Mouse (Mus musculus): ENCODE data around the gene Dnajb9. TPM values are rescaled to one million over a fixed set of nuclear protein-coding genes. Genes with fewer than 3 reads are reported as not detected.
A peak's percentile ranks its signal among the peaks of the same experiment; 100 is the strongest.
"Not testable (repeated sequence)": the region's sequence is repeated elsewhere in the genome, so short reads cannot be mapped to it uniquely, and the experiment has no call there.

Dnajb9 gene
- 27.6 and 28.7 TPM in 2 replicates for polyA plus RNA-seq (2015; fragmentation: Nextera tagmentation; extraction: Ambion mirVana)

DNA sequence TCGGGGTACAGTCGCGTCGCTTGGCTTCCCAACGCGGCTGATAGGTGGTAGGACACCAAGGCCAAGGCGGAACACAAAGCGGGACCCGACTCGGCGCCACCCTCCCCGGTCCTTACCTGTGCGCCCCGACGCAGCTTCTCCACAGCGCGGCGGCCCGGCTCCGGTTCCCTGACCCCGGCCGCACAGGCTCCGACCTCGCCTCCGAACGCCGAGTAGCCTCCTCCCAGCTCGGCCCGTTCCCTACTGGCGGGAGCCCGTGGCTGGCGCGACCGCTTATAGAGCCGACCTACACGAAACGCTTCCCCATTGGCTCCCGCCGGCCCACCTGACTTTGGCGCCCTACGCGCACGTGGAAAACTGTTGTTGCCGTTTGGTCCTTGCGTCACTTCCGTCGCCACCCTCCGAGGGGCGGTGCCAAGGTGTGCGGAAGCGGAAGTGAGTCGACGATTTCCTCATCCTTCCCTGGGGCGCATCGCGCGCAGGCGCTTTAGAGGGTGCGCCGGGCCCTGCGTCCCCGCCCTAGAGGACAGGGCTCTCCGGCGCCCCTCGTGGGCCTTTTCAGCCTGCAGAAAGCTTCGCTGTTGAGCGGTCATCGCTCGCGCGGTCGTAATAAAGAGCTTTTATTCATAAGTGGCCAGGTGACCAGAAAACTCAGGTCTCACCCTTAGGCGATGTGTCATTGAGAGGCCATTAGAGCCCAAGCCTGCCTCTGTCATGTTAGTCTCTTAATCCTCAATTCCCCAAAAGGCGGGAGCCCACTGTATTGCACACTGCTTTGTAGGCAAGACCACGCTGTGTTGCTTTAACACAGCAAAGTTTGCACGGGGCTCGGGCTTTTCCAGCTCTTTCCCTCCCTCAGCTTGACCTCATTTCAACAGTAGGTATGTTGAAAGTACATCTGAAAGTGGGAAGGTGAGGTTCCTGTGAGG is at the start of gene Dnajb9:
Gene Dnajb9, minus strand, starts transcription at position 503 of the 929 bp plus-strand sequence.
- Histone ChIP-seq H3K4me1 (peaks cover 7% of the 10 kb centered on the region; the same call in 1 of the 2 replicates), H3K4me2 (peak within 1 kb of the TSS; percentile 76), H3K36me3 (0 out of 2 replicates have a peak, but pooled peaks cover 4% of the 10 kb centered on the region), H3K27ac (peak within 1 kb of the TSS; percentile 84), H3K4me3 (peak within 1 kb of the TSS; percentile 80), H3K9ac (peak within 1 kb of the TSS; percentile 70), H3K27me3 (no peaks in the 10 kb centered on the region), H3K9me3 (no peaks in the 10 kb centered on the region)
- under 1% methylated on average over 77 of the region's 77 CpGs for WGBS
- peak; percentile 100 for ATAC-seq (ENCODE audit: insufficient number of reproducible peaks, low FRiP score, low TSS enrichment, low read depth)

DNA sequence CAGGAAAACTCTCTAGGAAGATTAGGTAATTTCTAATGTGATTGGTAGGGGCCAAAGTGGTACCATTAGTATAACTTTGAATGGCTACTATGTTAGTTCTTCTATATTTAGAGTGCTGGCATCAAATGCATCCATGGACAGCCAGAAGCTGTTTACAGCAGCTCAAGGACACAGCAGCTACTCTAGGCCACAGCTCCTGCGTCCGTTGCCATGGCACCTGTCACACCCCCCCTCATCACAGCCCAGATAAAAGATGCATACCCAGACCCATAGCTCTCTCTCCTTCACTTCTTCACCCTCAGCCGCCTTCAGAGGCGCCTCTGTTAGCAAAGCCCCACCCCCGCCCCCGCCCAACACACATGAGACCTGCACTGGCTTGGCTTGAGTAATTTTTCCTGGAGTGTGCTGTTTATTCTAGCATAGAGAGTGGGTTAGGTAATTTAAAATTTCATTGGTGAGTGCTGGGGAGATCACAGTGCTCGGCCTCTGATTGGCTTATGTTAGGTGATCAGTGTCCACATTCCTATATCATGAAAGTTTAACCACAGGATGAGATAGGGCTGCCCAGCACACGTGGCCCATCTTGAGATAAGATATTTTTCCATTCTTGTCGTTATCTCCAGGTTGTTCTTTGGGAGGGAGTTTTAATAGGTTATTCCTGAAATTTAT is 38.3 kb upstream of the Dnajb9 start:
- no peaks in the 10 kb centered on the region for H3K27me3 ChIP-seq
- H3K4me3 ChIP-seq, result no peak overlapping the region
- no peak overlapping the region for H3K27ac ChIP-seq
- ATAC-seq (ENCODE audit: insufficient number of reproducible peaks, low FRiP score, low TSS enrichment, low read depth), result no peak
- no peak overlapping the region for H3K9ac ChIP-seq
- H3K4me2 ChIP-seq, result no peak overlapping the region
- H3K36me3 ChIP-seq, result no peaks in the 10 kb centered on the region
- no peaks in the 10 kb centered on the region for H3K9me3 ChIP-seq
- no peaks in the 10 kb centered on the region for H3K4me1 ChIP-seq
- WGBS, result 76% methylated on average over 9 of the region's 9 CpGs

DNA sequence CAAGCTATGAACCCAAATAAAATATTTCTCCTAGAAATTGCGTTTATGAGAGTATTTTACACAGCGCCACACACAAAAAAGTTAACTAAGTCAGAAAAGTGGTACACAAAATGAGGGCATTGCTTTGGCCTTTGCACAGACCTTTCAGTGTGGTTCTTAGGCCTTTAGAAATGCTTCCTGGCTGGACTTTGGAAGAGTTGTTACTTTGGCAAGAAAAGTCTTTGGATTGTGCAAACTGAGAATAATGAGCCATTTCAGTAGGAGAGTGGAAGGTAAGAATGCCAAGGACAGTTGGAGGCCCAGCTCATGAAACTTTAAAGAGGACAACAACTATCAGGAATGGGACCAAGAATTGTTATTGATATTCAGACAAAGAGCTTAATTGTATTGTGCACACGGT is 35.6 kb upstream of the Dnajb9 start:
- H3K4me3 ChIP-seq, result no peak overlapping the region
- no peaks in the 10 kb centered on the region for H3K36me3 ChIP-seq
- no peak for ATAC-seq (ENCODE audit: insufficient number of reproducible peaks, low FRiP score, low TSS enrichment, low read depth)
- H3K4me2 ChIP-seq, result no peak overlapping the region
- H3K27me3 ChIP-seq, result no peaks in the 10 kb centered on the region
- no peak overlapping the region for H3K9ac ChIP-seq
- no peaks in the 10 kb centered on the region for H3K4me1 ChIP-seq
- H3K9me3 ChIP-seq, result no peaks in the 10 kb centered on the region
- no peak overlapping the region for H3K27ac ChIP-seq
- 86% methylated on average over 3 of the region's 3 CpGs for WGBS

DNA sequence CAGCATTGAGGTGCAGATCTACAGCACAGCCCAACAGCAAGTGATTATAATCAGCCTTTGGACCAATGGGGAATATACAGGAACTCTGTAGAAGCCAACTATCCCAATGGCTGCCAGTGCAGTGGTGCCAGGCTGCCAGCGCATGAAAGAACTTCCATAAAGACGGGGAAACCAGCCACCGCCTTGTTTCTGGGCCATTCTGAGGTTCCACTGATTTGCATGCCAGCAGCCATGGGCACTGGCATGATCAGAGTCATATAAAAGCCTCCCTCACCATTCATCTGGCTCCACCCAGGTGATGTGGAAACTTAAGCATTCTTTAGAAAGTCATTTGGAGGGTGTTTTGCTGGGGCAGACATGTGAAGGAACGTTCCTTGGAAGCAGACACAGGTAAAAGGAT is 32.3 kb upstream of the Dnajb9 start:
- no peak overlapping the region for H3K9ac ChIP-seq
- no peak for ATAC-seq (ENCODE audit: insufficient number of reproducible peaks, low FRiP score, low TSS enrichment, low read depth)
- no peaks in the 10 kb centered on the region for H3K9me3 ChIP-seq
- no peak overlapping the region for H3K4me3 ChIP-seq
- no peak overlapping the region for H3K27ac ChIP-seq
- WGBS, result 86% methylated on average over 4 of the region's 4 CpGs
- no peaks in the 10 kb centered on the region for H3K4me1 ChIP-seq
- no peaks in the 10 kb centered on the region for H3K36me3 ChIP-seq
- H3K27me3 ChIP-seq, result no peaks in the 10 kb centered on the region
- no peak overlapping the region for H3K4me2 ChIP-seq

DNA sequence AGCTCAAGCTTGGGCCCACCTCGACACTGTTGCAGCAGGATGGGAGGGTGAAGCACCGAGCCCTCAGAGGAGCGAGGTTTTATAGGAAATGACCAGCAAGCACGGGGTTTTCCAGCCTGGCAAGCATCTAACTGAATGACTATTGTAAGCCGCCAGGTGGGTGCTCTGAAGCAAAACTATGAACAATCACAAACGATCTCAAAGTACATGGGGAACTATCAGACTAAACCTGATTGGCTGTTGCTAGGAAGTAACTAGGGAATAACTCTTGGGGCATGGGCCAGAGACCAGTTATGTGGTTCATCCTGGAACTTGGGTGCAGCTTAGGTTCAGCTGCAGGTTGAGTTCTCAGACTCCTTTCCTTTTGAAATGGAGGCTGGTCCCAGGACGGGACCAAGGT is 31.0 kb upstream of the Dnajb9 start:
- H3K4me1 ChIP-seq, result no peaks in the 10 kb centered on the region
- no peaks in the 10 kb centered on the region for H3K9me3 ChIP-seq
- H3K27ac ChIP-seq, result no peak overlapping the region
- H3K4me2 ChIP-seq, result no peak overlapping the region
- H3K36me3 ChIP-seq, result no peaks in the 10 kb centered on the region
- no peak overlapping the region for H3K4me3 ChIP-seq
- no peak overlapping the region for H3K9ac ChIP-seq
- ATAC-seq (ENCODE audit: insufficient number of reproducible peaks, low FRiP score, low TSS enrichment, low read depth), result no peak
- no peaks in the 10 kb centered on the region for H3K27me3 ChIP-seq
- WGBS, result 71% methylated on average over 7 of the region's 7 CpGs

DNA sequence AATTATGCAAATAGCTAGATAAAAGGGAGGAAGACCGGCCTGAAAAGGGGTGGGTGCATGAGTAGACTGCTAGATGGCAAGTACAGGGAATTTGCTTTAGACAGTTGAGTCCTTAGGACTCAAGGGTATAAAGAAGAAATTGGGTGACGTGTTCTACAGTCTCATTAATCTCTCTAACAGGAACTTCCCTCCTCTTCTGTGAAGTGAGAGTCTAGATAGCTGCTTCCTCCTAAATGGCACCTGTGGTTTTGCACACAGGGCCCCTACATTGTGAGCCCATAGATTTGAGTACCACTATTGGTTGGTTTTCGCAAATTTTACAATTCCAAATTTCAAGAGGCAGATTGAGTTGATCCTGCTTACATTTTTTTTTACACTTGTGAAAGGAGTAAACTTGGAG is 14.5 kb upstream of the Dnajb9 start:
- H3K4me3 ChIP-seq, result no peak overlapping the region
- no peak for ATAC-seq (ENCODE audit: insufficient number of reproducible peaks, low FRiP score, low TSS enrichment, low read depth)
- H3K9ac ChIP-seq, result no peak overlapping the region
- no peaks in the 10 kb centered on the region for H3K27me3 ChIP-seq
- H3K9me3 ChIP-seq, result no peaks in the 10 kb centered on the region
- H3K27ac ChIP-seq, result no peak overlapping the region
- H3K36me3 ChIP-seq, result no peaks in the 10 kb centered on the region
- WGBS, result 71% methylated on average over 3 of the region's 3 CpGs
- H3K4me2 ChIP-seq, result no peak overlapping the region
- 0 out of 2 replicates have a peak, but pooled peaks cover 4% of the 10 kb centered on the region for H3K4me1 ChIP-seq

DNA sequence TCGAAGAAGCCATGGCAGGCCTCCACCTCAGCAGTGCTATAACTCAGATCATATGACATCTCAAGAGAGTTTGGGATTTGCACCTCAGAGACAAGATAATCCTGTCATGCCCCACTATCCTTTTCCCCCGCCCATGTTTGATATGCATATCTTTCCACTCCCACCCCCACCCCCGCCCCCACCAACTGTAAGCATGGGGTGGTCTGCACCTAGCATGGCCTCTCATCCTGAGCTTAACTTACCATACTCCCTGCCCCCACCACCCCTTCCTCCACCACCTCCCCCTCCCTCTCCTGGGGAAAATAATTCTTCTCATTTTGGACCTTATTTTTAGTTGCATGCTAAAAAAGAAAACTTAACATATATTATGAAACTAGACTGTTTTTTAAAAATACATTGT is 12.9 kb upstream of the Dnajb9 start:
- 71% methylated on average over 3 of the region's 3 CpGs for WGBS
- H3K4me1 ChIP-seq, result 0 out of 2 replicates have a peak, but pooled peaks cover 4% of the 10 kb centered on the region
- ATAC-seq (ENCODE audit: insufficient number of reproducible peaks, low FRiP score, low TSS enrichment, low read depth), result no peak
- no peaks in the 10 kb centered on the region for H3K36me3 ChIP-seq
- no peak overlapping the region for H3K9ac ChIP-seq
- no peak overlapping the region for H3K27ac ChIP-seq
- no peaks in the 10 kb centered on the region for H3K27me3 ChIP-seq
- H3K4me3 ChIP-seq, result no peak overlapping the region
- no peak overlapping the region for H3K4me2 ChIP-seq
- H3K9me3 ChIP-seq, result no peaks in the 10 kb centered on the region

DNA sequence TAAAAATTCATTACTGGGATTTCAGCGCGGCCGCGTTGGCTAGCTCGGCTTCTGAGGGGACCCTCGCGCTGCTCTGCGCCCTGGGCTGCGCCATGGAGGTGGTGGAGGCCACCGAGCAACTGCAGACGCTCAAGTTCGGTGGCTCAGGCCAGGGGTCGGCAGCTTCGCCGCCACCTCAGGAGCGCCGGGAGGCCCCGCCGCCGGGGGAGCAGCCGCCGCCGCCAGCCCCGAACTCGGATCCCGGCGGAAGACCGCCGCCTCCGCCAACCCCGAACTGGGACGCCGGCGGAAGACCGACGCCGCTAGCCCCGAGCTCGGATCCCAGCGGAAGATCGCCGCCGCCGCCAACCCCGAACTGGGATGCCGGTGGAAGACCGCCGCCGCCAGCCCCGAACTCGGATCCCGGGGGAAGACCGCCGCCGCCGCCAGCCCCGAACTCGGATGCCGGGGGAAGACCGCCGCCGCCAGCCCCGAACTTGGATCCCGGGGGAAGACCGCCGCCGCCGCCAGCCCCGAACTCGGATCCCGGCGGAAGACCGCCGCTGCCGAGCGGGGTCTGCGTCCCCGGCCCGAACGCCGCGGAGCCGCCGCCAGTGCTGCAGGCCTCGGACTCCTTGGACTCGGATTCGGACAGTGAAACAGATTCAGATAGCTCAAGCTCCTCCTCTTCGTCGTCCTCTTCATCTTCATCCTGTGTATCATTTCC is 11.7 kb upstream of the Dnajb9 start:
- 0 out of 2 replicates have a peak, but pooled peaks cover 4% of the 10 kb centered on the region for H3K4me1 ChIP-seq
- WGBS, result 2% methylated on average over 88 of the region's 89 CpGs
- H3K9ac ChIP-seq, result peak overlapping the region; percentile 61
- H3K27ac ChIP-seq, result no peak overlapping the region
- H3K4me3 ChIP-seq, result peak overlapping the region; percentile 58
- no peak for ATAC-seq (ENCODE audit: insufficient number of reproducible peaks, low FRiP score, low TSS enrichment, low read depth)
- no peaks in the 10 kb centered on the region for H3K9me3 ChIP-seq
- H3K27me3 ChIP-seq, result no peaks in the 10 kb centered on the region
- peak overlapping the region; percentile 81 for H3K4me2 ChIP-seq
- no peaks in the 10 kb centered on the region for H3K36me3 ChIP-seq

DNA sequence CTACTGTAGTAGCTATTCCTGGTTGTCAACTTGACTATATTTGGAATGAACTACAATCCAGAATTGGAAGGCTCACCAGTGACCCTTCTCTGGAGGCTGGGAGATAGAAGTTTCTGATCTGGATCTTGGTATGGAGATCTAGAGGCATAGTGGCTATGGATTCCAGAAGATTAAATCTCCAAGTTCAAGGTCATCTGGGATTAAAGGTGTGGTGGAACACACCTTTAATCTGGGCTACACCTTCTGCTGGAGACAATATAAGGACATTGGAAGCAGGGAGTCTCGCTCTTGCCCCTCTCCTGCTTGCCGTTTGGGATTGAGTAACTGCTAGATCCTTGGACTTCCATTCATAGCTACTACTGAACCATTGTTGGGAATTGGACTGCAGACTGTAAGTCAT is 10.9 kb upstream of the Dnajb9 start, which contains the start of gene Pnpla8:
Gene Pnpla8, plus strand, starts transcription at position 301 of the 400 bp plus-strand sequence.
- peak within 1 kb of the TSS; percentile 61 for H3K9ac ChIP-seq
- H3K27ac ChIP-seq, result not testable (repeated sequence)
- WGBS, result 85% methylated on average over 2 of the region's 2 CpGs

DNA sequence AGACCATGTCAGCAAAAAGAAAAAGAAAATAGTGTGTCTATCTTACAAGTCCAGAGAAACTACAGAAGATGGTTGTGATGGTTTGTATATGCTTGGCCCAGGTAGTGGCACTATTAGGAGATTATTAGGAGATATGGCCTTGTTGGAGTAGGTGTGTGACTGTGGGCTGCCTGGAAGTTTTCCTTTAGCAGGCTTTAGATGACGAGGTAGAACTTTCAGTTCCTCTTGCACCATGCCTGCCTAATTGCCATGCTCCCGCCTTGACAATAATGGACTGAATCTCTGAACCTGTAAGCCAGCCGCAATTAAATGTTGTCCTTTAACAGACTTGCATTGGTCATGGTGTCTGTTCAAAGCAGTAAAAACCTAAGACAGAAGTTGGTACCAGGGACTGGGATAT is 1.4 kb upstream of the Dnajb9 start:
- 89% methylated on average over 3 of the region's 3 CpGs for WGBS
- Histone ChIP-seq H3K4me1 (peaks cover 7% of the 10 kb centered on the region; the same call in 1 of the 2 replicates), H3K27me3 (no peaks in the 10 kb centered on the region)

More for the DNA sequence above, 10.9 kb upstream of the Dnajb9 start, which contains the start of gene Pnpla8:
- H3K4me1 ChIP-seq; H3K27me3 ChIP-seq; H3K9me3 ChIP-seq; H3K36me3 ChIP-seq; ATAC-seq (ENCODE audit: insufficient number of reproducible peaks, low FRiP score, low TSS enrichment, low read depth): not testable (repeated sequence)
- peak within 1 kb of the TSS; percentile 58 for H3K4me3 ChIP-seq
- H3K4me2 ChIP-seq, result peak within 1 kb of the TSS; percentile 81

DNA sequence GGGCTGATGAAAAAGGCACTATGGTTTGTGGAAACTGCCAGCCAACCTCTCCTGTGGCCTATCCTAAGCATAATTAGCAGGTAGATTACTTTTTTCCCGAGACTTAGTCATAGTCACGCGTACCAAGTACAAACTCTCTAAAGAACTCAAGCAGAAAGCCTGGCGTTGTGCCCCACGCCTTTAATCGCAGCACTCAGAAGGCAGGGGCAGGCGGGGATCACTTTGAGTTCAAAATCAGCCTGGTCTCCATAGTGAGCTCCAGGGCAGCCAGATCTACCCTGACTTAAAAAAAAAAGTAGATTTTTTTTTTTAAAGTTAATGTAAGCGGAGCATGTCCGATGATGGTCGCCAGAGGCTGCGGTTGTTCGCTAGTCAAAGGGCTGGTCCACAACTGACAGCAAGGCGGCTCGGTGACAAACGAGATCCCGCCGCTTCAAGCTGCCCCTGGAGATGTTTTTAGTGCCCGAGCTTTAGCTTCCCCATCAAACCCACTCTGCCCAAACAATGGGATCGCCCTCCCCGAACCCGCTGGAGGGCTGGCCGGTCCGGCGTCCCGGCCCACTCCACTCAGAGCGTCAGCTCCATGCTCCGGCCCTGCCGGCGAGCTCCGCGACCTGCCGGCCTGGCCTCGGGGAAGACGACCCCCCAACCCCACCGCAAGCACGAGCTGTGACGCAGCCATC is 844 bp downstream of the Dnajb9 start:
- Histone ChIP-seq H3K9ac (peak overlapping the region; percentile 70), H3K36me3 (0 out of 2 replicates have a peak, but pooled peaks cover 4% of the 10 kb centered on the region), H3K4me3 (peak overlapping the region; percentile 80), H3K4me2 (peak overlapping the region; percentile 76), H3K27me3 (no peaks in the 10 kb centered on the region), H3K4me1 (peaks cover 7% of the 10 kb centered on the region; the same call in 1 of the 2 replicates), H3K27ac (peak overlapping the region; percentile 84), H3K9me3 (no peaks in the 10 kb centered on the region)
- ATAC-seq (ENCODE audit: insufficient number of reproducible peaks, low FRiP score, low TSS enrichment, low read depth), result no peak; the same call in 1 of the 2 replicates
- WGBS, result under 1% methylated on average over 37 of the region's 37 CpGs

More for the DNA sequence above, 1.4 kb upstream of the Dnajb9 start:
- Histone ChIP-seq H3K9me3 (no peaks in the 10 kb centered on the region), H3K4me3 (no peak overlapping the region), H3K27ac (no peak overlapping the region), H3K9ac (no peak overlapping the region), H3K36me3 (no peaks in the 10 kb centered on the region), H3K4me2 (no peak overlapping the region)
- no peak for ATAC-seq (ENCODE audit: insufficient number of reproducible peaks, low FRiP score, low TSS enrichment, low read depth)

Data from limb, embryonic 15.5 days (tissue).